Mouse (Mus musculus) embryo, embryonic 10 days (tissue): Measurements from ENCODE around the gene Pitpna.

Experiments
- DNase-seq: peaks from one replicate; pipeline ENCODE4 v3.0.0-alpha.2; 2015; ENCODE audit warnings: low spot score

The Pitpna gene

DNA sequence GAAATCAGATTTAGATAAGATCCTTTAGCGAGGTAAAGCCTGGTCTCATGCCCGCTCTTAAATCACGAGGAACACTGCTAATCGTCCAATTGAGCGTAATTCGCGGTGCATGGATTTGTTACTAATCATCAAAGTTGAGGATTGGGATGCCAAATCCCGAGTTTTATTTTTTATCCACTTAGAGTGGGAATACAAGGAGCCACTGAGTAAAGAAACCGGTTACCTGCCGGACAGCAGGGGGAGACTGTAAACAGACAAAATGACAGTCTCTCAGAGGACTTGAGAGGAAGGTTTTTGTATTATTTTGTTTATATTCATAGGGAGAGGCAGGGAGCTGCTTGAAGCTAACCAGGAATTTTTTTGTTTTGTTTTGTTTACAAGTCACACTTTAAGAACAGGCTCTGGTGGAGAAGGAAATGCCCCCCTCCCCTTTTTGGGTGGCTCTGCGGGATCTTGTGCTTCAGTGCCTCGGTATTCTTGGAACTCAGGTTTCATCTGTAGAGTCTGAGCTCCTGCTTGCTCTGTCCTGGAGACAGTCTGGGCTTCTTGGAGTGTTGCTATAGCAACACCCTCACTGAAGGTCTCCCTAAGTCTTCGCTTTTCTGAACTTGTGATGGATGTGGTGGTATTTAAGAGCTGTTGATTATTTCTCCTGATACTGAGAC lies 43.8 kb downstream of the Pitpna start:
- no peak for DNase-seq

DNA sequence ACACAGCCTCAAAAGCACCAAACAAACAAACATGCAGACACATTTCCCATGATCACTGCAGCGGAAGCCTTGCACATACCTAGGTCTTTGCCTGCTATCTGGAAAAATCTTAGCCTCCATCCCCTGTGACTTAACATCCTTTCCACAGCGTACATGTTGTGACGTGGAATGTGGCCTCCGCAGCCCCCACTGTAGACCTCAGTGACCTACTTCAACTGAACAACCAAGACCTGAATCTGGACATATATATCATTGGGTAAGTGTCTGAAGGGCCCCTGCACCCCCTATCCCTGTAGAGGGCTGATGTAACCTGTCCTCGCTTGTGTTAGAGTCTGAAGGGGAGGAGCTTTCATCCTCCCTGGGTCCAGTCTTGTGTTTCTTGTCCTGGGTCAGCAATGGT lies 45.0 kb downstream of the Pitpna start:
- DNase-seq, result no peak

DNA sequence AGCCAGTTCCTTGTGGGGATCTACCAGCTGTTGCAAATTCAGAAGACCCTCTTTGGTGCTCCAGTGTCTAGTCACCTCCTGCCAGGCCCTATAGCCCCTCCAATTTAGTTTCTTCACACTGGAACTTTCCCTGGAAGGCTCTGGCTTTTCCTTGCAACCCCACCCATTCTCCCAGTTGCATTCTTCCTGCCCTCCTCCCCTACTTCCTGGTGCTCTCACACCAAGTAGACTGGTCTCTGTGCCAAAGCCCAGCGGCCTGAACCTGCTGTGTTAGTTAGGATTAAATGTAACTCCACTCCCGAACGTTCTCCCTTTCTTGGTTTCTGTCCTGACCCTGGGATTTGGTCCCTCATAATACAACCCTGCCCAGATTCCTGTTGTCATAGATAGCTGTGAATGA lies 46.9 kb downstream of the Pitpna start:
- DNase-seq, result no peak

DNA sequence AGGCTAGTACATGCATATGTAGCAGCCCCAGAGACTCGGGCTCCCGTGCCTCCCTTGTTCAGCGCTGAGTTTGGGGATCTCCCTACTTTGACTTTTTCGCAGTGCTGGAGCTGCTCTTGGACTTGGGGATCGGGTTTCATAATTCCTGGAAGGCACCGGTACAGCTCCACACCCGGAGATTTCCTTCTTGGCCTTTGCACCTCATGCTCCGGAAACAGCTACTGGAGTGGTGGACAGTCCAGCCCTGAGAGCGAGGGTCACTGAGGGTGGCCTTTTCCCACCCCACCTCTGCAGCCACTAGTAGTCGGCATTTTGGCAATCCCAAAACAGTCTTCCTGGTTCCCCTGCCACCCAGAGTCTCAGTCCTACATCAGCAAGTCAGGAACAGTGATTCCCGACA lies 47.4 kb downstream of the Pitpna start:
- no peak for DNase-seq

DNA sequence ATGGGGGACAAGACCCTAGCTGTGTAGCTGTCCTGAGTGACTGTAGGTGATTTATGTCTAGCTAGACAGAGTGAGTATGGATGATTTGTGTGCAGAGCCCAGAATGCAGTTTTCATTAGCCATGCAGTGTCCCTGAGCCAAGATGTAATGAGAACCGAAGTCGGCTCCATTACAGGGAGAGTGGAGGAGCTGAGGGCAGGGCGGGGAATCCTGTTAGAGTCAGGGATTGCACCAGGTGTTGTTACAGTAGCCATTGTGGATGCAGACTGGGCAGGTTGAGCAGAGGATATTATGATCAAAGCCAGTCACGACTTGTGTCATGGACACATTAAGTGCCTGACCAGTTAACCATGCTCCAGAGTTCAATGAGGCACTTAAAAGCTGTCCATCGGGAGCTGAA lies 55.4 kb downstream of the Pitpna start:
- no peak for DNase-seq

DNA sequence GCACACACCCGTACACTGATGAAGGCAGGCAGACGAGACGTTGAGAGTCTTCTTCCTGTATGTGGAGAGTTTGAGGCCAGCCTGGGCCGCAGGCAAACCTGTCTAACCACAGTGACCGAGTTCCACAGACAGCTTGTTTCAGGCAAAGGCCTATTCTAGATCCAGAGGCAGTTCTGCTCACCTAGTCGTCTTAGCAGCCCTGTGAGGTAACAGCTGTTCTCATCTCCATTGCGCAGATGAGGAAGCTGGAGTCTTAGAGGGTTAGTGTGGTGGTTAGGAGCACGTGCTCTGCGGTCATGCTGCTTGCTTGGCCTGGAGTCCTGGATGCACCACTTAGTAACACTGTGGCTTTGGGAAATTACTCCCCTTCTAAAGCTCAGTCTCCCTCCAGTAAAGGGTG lies 56.8 kb downstream of the Pitpna start:
- no peak for DNase-seq

DNA sequence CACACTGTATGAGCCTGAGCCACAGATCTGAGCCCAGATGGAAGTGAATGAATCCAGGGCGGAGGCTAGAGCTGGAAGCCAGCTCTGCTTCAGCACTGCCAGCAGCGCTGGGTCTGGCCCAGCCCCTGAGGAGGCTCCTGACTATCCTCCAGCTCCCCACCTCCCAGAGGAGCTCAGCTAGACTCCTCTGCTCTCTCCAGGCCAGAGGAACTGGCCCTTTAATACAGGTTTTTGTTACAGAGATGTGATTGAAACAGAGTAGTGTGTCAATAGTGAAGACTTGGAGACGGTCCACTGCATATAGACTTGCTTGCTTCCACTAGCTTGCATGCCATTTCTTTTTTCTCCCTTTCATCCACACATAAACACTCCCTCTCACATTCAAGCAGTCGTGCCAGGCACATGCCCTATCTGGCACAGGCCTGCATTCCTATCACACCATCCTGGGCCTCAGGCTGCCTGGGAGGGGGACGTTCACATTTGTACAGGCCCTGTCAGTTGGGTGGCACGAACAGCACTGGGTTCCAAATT lies 59.8 kb downstream of the Pitpna start:
- no peak for DNase-seq

DNA sequence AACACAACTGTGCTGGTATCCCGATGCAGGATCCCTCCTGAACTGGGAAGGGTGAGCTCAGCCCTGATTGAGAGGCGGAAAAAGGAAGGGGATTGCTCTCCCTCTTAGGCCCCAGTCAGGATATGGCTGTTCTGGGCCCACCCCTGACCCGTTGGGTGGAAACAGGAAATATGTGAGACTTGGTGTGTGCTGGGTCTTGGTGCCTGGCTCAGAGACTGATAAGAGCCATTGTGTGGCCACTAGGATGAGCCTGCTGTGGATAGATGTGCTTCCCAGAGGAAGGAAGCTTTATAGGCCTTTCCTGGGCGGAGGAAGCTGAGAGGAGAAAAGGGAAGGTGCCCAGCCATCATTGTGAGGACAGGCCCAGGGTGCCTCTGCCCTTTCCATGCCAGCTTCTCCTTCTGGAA lies 61.3 kb downstream of the Pitpna start:
- DNase-seq, result no peak

DNA sequence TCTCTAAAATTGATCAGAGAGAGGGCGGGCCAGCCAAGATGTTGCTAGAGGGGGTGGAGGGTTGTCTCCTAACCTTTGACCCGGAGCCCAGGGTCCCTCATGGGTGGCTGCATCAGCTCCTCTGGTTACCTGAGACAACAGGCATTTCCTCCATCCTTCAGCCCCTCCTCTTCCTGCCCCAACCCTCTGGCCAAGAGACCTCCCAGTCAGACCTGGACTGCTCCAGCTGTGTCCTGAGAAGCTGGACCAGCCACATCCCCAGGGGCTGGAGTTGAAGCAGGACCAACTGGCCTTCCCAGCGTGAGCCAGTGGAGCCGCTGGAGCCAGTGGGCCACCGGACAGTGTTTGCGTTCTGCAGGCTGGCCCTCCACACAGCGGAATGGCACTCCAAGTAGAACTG lies 62.4 kb downstream of the Pitpna start, which contains the start of gene Myo1c:
Gene Myo1c, plus strand, starts transcription at position 194 of the 400 bp plus-strand sequence.
- peak; percentile 21 for DNase-seq

DNA sequence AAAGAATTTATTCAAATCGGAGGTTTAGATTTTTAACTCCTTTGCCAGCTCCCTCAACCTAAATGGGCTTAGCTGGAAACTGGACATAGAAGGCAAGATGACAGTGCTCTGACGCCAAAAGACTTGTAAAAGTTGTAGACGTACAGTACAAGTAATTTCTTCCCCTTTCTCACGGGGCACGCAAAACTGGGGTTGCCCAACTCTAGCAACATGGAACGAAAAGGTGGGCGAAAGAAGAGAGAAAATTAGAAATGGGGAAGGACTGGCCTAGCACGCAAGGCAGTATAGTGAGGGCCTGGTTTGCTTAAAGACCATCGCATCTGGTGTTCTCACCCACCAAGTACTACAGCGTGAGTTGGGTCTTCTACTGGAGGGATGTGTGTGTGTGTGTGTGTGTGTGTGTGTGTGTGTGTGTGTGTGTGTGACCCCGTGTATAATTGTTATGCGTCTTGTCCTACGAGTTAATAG lies 63.1 kb downstream of the Pitpna start:
- DNase-seq, result no peak

DNA sequence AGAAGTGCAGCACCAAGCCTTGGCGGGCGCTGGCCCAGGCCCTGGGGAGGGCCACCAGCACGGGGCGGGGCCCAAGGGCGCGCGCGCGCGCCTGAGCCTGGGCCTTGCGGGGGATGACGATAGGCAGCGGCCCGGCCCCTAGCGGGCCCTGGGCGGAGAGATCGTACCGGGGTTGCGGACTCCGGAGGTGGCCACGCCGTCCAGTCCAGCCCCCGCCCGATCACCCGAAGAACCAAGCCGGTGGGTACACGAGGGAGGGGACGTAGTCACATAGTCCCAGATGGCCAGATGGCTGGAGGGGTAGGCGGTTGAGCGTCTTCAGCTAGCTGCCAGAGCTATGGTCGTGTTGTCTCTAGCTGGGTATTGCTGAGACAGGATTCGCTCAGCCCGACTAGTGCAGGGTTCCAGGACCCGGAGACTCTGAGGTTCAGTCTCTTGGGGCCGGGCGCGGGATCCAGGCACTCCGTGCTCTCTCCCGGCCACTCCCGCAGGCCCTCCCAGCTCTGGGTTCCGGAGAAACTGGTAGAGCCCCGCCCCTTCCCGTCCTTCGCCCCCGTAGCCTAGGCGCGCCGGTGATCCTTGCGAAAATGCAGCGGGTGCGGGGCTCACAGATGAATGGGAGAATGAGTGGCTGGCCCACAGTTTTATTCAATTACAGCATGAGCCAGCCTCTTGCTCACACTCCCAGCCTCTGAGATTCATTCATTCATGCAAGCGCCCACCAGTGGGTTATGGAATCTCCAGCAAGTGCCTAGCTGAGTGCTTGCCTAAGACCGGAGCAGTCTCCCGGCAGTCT lies 63.7 kb downstream of the Pitpna start:
- peak; percentile 66 for DNase-seq

DNA sequence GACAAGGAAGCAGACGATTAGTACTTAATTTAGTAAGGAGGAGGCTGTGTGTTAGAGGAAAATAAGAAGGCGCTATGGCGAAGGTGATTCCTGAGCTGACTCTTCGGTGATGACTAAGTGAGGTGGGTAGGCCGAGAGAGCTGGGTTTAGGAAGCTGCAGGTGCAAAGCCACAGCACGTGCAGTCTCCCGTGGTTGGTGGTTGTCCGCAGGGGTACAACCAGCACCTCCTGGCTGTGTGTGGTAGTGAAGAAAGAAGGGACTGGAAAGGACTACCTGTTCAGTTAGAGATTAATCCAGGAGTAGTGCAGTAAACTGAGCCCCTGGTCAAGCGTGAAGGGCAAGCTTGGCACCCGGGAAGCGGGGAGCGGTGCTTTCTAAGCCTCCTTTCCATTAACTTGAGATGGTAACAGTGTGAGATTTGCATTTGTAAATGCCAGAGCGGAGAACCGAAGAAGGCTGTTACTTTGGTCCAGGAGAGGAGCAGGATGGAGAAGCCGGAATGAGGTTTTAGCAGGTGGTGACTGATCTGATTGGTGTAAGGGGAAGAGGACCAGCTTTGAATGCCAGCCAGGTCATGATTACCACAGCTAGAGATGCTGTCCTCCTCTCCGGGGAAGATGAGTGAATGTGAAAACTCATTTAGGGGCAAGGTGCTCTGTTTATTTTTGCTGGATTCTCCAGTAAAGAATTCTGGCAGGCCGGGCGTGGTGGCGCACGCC lies 64.5 kb downstream of the Pitpna start:
- DNase-seq, result no peak

DNA sequence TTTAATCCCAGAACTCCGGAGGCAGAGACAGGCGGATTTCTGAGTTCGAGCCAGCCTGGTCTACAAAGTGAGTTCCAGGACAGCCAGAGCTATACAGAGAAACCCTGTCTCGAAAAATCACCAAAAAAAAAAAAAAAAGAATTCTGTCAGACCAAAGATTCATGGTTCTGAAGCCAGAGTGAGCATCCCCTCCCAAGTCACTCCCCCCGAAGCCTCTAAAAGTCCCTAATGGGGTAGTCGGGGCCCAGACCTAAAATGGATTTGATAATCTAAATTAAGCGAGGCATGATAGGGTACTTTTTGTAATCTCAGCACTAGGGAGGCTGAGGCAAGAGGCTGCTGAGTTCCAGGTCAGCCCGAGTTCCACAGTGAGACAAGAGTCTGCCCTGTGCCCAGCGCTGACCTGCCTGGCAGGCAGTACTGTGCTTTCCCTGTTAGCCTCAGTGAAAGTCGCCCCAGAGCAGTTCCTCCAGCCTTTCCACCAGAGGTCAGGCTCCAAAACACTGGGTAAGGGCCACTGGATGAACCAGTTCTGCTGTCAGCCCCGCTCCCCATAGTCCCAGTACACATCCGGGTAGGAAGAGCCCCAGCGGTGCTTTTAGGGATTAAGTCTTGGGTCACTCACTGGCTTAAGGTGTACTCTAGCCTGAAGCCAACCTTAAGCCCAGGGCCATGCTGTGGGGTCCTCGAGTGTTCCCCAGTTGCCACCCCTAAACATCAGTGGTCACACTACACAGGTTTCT lies 65.2 kb downstream of the Pitpna start:
- DNase-seq, result peak; percentile 39

DNA sequence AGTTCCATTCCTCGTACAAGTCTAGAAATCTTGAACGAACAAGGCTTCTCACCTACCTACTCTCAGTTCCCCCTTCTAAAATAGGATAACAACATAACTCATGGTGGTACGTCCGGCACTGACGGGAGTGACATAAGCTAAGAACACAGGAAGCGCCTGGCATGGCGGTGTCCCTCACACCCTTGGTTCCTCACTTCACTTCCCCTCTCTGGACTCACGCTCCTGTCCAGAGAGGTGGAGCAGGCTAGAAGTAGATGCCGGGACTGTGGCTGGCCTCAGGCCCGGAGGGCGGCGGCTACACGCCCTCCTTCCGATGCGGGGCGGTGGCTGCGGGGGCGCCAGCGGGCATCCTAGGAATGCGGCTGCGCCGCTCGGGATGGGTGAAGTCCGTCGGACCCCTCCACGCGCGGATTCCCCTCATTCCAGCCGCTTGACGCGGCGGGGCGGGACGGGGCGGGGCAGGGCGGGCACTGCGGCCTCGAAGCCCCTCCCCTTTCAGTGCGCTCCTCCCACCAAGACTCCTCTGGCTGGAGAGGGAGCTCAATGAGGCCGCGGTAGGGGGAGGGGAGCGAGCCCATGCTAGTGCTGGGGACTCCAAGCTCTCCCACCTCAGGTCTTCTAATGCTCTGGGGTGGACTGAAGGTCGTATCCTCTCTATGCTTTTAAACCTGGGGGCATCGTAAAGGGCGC lies 66.0 kb downstream of the Pitpna start:
- DNase-seq, result peak; percentile 93

DNA sequence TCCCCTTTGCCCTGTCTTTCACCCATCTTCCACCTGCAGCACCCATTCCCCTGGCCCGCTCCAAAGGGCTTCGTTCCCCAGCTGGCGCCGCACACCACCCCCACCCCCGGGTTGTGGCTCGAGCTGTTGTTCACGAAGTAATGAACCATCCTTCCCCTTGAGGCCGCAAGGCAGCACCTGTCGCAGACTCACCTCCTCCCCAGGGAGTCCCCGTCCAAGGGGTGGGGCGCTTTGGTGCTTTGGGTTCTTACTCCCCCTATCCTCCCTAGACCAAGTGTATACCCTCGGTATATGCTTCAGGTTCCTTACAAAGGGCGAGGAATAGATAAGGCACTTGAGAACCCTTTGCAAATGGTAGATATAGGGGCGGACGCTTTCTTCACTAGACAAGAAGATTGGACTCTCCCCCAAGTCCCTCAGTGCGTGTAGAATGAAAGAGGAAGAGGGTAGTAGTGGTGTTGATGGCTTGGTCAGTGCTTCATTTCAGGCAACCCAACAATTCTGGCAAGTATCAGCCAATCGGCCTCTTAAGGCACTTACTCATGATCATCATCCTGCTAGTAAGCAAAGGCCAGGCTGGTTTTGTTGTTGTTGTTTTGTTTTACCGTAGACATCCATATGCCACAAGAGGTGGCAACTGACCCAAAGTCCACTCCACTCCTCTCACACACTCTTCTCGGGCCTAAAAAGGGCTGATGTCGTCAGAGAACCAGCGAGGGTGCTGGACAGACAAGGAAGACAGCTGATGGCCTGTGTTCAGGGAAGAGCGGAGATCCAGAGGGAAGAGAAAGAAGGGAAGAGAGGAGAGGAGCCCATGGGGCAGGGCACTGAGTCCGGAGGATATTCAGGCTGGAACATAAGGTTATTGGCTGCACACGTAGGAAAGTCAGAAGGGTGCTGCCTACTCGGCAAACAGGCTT lies 66.8 kb downstream of the Pitpna start:
- DNase-seq, result no peak

DNA sequence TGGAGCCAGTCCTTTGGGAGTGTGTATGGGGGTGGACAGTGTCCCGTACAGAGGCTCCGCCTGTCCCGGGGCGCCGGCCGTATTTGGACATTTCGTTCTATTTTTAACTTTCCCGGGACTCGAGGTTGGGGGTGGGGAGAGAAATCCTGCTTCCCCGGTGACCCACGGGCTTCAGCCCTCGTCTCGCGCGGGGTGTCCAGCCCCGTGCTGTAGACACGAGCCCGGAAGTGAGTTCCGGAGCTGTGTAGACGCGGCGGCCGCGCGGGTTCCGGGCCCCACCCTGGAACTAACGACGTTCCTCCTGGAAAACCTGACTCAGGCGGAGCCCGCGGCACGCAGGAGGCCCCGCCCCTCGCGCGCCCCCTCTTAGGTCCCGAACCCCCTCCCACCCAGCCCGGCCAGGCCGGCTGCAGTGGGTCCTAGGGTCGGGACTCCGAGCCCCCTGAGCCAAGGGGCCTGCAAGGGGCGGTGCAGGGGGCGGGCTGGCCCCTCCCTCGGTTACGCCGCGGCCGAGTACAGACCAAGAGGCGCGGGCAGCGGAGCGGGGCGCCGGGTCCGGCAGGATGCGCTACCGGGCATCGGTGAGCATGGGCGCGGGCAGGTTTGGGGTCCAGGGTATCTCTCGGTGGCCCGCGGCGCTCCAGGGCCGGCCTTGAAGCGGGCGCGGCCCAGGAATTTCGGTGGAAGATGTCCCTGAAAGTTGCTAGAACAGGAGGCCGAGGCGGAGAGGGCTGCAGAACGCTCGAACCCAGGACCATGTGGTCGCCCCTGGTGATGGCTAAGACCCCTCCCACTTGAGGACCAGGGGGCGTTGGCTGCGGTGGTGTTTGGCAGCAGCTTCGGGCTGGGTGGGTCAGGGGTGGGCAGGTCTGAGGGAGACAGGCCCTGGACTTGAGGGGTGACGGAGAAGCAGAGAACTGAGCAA lies 68.0 kb downstream of the Pitpna start:
- peak; percentile 56 for DNase-seq

DNA sequence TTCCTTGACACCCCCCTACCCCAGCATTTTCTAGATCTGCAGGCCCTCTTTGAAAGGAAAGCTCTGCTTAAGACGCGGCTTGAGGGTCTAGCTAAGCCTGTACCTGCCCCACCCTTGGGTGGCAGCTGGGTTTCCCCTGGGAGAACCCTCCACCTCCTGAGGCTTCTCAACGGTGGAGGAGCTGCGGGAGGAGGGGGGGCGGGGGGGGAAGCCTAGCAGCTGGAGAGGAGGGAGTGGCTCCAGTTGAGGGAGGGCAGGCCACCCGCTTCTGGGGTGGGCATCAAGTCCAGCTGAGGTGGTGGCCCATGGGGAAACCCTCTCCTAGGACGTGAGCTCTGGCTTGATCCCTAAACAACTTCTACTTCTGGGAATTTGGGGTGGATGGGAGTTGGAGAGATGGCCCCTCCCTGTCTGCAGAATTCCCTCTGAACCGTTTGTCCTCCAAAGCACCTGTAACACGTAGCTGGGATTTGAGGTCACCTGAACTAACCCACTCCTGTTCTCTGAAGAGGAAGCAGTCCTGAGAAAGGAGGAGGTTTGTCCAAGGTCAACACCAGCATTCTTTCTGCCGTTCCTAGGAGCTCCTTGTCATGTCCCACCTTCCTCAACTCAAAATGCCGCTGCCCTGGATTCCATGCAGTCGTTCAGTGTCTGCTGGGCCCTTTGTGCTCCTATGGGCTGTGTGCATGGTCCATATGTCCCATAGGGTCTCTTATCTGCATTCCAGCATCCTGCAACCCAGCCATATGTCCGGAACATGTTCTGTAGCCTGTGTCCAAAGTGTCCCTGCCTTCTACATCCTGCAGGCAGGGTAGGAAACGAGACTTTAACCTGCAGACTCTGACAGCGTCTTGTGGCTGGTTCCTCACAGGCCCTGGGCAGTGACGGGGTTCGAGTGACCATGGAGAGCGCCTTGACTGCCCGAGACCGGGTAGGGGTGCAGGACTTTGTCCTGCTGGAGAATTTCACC lies 69.0 kb downstream of the Pitpna start:
- no peak for DNase-seq

DNA sequence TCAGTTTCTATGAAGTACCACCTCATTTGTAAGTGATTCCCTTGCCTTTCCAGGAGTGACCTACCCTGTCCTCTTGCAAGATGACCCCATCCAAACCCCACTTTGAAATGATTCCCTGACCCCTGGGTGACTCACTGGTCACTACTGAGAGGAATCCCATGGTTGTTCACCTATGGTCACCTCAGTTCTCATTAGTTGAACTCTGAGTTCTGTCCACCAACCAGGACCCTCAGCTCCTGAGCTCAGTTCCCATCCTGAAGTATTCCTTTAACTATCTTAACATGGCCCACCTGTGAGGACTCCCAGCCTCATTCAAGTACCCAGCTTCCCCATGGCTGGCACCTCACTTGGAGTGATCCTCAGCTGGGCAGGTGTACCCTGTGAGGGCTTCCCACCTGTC lies 69.9 kb downstream of the Pitpna start:
- no peak for DNase-seq
